Mouse (Mus musculus) stomach, embryonic 15.5 days (tissue): ENCODE measurements around the gene Chn2. TPM values are rescaled to one million over a fixed set of nuclear protein-coding genes. Genes with fewer than 3 reads are reported as not detected.

ENCODE experiments used
- ATAC-seq: fragments of 200-750 bp; cut with Nextera tagmentation; 2 replicates; pipeline ENCODE4 v1.8.0; 2017; ENCODE audit warnings: low read depth, moderate number of reproducible peaks, moderate TSS enrichment; ENCODE audit not compliant: insufficient read depth, low FRiP score
- H3K27ac ChIP-seq: fragments of 300-500 bp; sonication (generic); 2 replicates; pipeline ENCODE4 v1.5.1; 2015; ENCODE audit warnings: mild to moderate bottlenecking, inconsistent platforms
- H3K27me3 ChIP-seq: fragments of 300-500 bp; sonication (generic); replicated peaks from 2 replicates; pipeline ENCODE4 v1.6.1; 2015; ENCODE audit warnings: inconsistent platforms
- H3K36me3 ChIP-seq: fragments of 300-500 bp; sonication (generic); 2 replicates; pipeline ENCODE4 v1.6.1; 2015; ENCODE audit warnings: inconsistent platforms
- H3K4me1 ChIP-seq: fragments of 300-500 bp; sonication (generic); 2 replicates; pipeline ENCODE4 v1.6.1; 2015; ENCODE audit warnings: inconsistent platforms
- H3K4me2 ChIP-seq: fragments of 300-500 bp; sonication (generic); 2 replicates; pipeline ENCODE4 v1.6.1; 2015; ENCODE audit warnings: mild to moderate bottlenecking, inconsistent platforms
- H3K4me3 ChIP-seq: fragments of 300-500 bp; sonication (generic); replicated peaks from 2 replicates; pipeline ENCODE4 v1.5.1; 2015; ENCODE audit warnings: inconsistent platforms
- H3K9ac ChIP-seq: fragments of 300-500 bp; sonication (generic); 2 replicates; pipeline ENCODE4 v1.6.1; 2015; ENCODE audit warnings: inconsistent platforms
- H3K9me3 ChIP-seq: fragments of 300-500 bp; sonication (generic); 2 replicates; pipeline ENCODE4 v1.6.1; 2016; ENCODE audit warnings: inconsistent platforms
- WGBS: fragments of 180-500 bp; shearing (Covaris S2); methylation state at CpG from one replicate; pipeline ENCODE4 v1.1.7; 2015; 5-methylcytosine and 5-hydroxymethylcytosine counted together
- polyA plus RNA-seq: library from polyadenylated mRNA; unstranded; fragments of >200 nt; fragmentation: Nextera tagmentation; extraction: Ambion mirVana; gene quantifications from 2 replicates; pipeline ENCODE4 v1.2.1, GENCODE M21; 2015

The Chn2 gene
- polyA plus RNA-seq, 1 experiment from 2014 or later = 15.6 TPM

DNA sequence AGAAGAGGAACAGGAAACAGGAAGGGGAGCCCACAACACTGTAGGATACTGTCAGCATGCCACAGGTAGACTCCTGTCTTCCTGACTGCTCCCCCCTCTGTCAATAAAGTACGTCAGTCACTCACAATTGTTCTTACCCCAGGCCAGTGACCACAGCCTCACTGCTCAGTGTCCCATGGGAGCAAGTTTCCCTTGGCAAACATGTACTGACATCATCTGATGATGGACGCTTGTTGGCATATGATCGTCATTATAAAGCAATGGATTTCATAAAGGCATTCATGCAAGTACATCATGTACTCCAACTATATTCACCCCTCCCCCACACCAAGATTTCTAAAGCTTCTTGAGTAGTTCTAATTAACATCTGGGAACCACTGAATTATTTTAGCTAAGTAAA, 218.2 kb downstream of the Chn2 start:
- Histone ChIP-seq H3K4me2 (no peak overlapping the region), H3K9ac (no peak overlapping the region), H3K36me3 (no peaks in the 10 kb centered on the region), H3K9me3 (no peaks in the 10 kb centered on the region), H3K27ac (no peak overlapping the region), H3K27me3 (no peaks in the 10 kb centered on the region), H3K4me3 (no peak overlapping the region), H3K4me1 (no peaks in the 10 kb centered on the region; the same call in 1 of the 2 replicates)
- no peak for ATAC-seq
- WGBS = 81% methylated on average over 3 of the region's 3 CpGs

DNA sequence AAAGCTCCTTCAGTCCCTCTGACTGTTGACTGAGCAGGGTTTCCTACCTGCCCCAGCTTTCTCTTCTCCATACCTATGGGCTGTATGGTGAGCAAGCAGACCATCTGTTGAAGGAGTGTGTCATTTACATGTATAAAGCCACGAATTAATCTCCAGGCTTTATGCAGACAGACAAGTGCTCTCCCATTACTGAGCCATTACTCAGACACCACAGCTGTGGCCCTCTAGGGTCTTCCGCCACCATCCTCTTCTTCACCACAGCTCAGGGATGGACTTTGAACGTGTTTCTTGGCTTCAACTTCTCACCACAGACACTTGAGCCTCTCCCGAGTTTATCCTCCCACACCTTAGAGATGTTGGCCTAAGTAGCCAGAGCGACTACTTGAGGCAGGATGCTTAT, 219.1 kb downstream of the Chn2 start:
- Histone ChIP-seq H3K4me1 (no peaks in the 10 kb centered on the region; the same call in 1 of the 2 replicates), H3K4me2 (no peak overlapping the region), H3K36me3 (no peaks in the 10 kb centered on the region), H3K27me3 (no peaks in the 10 kb centered on the region), H3K27ac (no peak overlapping the region), H3K4me3 (no peak overlapping the region), H3K9me3 (no peaks in the 10 kb centered on the region), H3K9ac (no peak overlapping the region)
- WGBS = 79% methylated on average over 5 of the region's 5 CpGs
- ATAC-seq = no peak

DNA sequence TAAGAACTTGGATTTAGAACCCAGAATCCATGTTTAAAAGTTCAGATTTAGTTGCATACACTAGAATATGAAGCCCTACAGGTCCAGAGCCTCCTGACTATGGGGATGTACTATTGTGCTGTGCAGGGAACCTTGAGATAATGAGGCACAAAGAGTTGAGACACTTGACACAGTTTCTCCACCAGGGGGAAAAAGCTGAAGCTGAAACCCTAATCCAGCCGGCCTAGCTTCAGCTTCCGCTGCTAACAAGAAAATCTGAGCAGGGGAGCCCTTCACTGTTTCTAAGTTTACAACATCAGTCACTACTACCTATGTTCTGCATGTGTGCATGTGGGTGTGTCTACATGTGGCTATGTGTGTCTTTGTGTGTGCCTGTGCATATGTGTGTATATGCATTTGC, 223.4 kb downstream of the Chn2 start:
- H3K9me3 ChIP-seq = no peaks in the 10 kb centered on the region
- 57% methylated on average over 2 of the region's 2 CpGs for WGBS

DNA sequence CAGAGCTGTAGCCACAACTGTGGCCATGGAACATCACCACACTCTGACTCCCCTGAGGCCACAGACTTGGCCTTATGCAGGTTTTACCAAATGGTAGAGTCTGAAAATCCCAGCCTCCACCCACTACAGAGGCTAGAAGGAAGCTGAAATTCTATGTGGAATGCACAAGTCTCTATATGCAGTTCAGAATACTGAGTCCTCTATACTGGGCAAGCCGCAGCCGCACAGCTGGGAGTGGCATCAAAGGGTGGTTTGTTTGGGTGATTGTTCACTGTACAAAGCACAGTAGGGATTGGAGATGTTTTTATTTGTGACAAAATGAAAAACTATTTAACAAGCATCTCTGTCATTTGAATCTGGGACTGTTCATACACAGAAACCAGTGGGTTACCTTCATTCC, 224.5 kb downstream of the Chn2 start:
- Histone ChIP-seq H3K4me1 (no peaks in the 10 kb centered on the region), H3K4me2 (no peak overlapping the region), H3K36me3 (no peaks in the 10 kb centered on the region), H3K9me3 (no peaks in the 10 kb centered on the region), H3K9ac (no peak overlapping the region), H3K4me3 (no peak overlapping the region), H3K27me3 (no peaks in the 10 kb centered on the region), H3K27ac (no peak overlapping the region)
- no peak for ATAC-seq
- WGBS = 74% methylated on average over 2 of the region's 2 CpGs

More for the DNA sequence above, 223.4 kb downstream of the Chn2 start:
- Histone ChIP-seq H3K27ac (no peak overlapping the region), H3K36me3 (no peaks in the 10 kb centered on the region), H3K27me3 (no peaks in the 10 kb centered on the region), H3K4me1 (no peaks in the 10 kb centered on the region), H3K4me2 (no peak overlapping the region), H3K4me3 (no peak overlapping the region), H3K9ac (no peak overlapping the region)
- ATAC-seq = no peak

DNA sequence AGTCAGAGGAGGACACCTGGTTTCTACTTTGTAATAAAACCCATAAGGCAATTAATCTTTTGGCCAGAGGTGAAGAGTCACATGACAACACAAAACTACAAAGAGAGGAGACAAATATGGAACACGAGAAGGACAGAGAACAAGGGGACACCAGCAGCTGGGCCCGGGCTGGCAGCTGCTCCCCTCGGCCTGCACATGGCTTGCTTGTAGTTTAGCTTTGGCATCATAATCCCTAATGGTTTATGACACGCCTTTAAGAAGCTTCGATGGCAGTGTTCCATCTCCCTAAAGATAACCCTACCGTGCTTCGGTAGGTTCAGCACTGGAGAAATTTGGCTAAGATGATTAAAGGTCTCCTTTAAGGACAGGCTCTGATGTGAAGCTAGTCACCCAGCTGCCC, 225.2 kb downstream of the Chn2 start:
- Histone ChIP-seq H3K9me3 (no peaks in the 10 kb centered on the region), H3K27me3 (no peaks in the 10 kb centered on the region), H3K36me3 (no peaks in the 10 kb centered on the region), H3K4me1 (no peaks in the 10 kb centered on the region), H3K9ac (no peak overlapping the region), H3K27ac (no peak overlapping the region), H3K4me3 (no peak overlapping the region), H3K4me2 (no peak overlapping the region)
- no peak for ATAC-seq
- 60% methylated on average over 7 of the region's 7 CpGs for WGBS

DNA sequence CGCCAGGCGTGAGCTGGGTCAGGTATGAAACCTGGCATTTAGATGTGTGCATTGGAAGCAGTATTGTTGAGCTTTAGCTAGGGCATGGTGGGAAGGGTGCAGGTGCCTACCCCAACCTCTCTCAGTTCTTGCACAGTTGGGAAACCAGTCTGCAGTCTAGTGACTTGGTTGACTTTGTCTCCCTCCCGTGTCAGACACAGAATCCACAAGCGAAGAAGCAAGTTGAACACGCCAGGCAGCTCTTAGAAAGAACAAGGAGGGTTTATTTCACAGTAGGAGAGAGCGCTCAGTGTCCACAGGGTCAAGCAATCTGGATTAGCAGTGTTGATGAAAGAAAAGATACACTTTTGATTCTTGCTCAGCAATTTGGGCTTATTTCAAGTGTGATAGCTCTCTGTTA, 226.0 kb downstream of the Chn2 start:
- Histone ChIP-seq H3K4me1 (no peaks in the 10 kb centered on the region), H3K9ac (no peak overlapping the region), H3K9me3 (no peaks in the 10 kb centered on the region), H3K27me3 (no peaks in the 10 kb centered on the region), H3K4me3 (no peak overlapping the region), H3K27ac (no peak overlapping the region), H3K36me3 (no peaks in the 10 kb centered on the region), H3K4me2 (no peak overlapping the region)
- WGBS = 91% methylated on average over 6 of the region's 6 CpGs
- ATAC-seq = no peak

DNA sequence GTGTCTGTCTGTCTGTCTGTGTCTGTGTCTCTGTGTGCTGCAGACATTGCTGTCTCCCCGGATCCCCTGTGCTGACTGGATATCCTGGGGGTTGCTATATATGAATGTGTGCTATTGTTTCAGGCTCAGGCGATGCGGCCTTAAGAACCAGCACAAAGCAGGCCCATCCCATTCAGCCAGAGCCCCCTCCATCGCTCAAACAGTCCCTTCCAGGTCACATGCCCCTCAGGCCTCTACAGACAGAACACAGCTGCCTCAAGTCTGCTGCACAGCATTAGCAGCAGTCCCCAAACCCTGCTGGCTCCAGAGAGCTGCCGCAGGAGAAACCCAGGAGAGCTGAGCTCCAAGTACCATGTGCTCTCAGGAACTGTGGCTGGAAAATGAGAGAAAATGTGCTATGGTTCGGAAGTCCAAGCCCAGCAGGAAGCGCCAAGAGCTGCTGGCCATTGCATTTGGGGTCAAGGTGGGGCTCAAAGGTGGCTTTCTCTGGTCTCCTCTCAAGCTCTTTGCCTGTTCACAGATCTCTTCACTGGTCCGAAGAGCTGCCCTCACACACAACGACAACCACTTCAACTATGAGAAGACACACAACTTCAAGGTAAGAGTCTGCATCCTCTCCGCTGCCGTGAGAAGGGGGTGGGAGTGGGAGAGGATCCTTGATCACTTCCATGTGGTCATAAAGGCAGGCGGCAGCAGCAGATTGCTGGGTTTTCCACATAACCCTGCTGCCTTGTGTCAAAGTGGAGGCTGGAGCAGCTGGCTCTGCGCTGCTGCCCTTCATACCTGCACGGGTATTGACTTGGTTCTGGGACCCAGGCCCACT, 233.4 kb downstream of the Chn2 start:
- Histone ChIP-seq H3K4me2 (peak overlapping the region; percentile 6), H3K9ac (no peak overlapping the region), H3K4me3 (no peak overlapping the region), H3K27ac (no peak overlapping the region), H3K9me3 (no peaks in the 10 kb centered on the region), H3K36me3 (no peaks in the 10 kb centered on the region), H3K27me3 (no peaks in the 10 kb centered on the region), H3K4me1 (peaks cover 17% of the 10 kb centered on the region; the same call in 1 of the 2 replicates)
- 54% methylated on average over 14 of the region's 14 CpGs for WGBS
- ATAC-seq = 0 out of 2 replicates have a peak, but pooled peaks have one; percentile 63

DNA sequence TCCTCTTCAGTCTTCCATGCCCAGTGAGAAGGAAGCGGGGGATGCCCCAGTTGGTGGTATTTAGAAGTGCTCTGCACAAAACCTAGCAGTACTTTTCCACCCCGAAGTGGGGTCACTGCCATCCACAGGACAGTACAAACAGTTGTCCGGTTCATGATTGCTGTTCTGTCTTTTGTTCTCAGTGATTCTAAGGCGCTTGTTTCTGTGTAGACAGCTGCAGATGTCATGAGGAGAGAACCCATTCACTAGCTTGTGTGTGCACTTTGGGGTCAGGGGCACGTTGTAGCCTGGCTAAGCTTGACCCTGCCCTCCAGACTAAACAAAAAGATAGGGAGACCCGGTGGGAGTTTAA, 234.0 kb downstream of the Chn2 start:
- 33% methylated on average over 6 of the region's 6 CpGs for WGBS
- H3K27me3 ChIP-seq = no peaks in the 10 kb centered on the region
- H3K4me1 ChIP-seq = peaks cover 23% of the 10 kb centered on the region; the same call in 1 of the 2 replicates
- no peak overlapping the region for H3K9ac ChIP-seq
- H3K27ac ChIP-seq = no peak overlapping the region
- H3K9me3 ChIP-seq = no peaks in the 10 kb centered on the region
- ATAC-seq = no peak
- no peak overlapping the region for H3K4me3 ChIP-seq
- H3K4me2 ChIP-seq = peak overlapping the region; percentile 6; the same call in 1 of the 2 replicates
- H3K36me3 ChIP-seq = no peaks in the 10 kb centered on the region

DNA sequence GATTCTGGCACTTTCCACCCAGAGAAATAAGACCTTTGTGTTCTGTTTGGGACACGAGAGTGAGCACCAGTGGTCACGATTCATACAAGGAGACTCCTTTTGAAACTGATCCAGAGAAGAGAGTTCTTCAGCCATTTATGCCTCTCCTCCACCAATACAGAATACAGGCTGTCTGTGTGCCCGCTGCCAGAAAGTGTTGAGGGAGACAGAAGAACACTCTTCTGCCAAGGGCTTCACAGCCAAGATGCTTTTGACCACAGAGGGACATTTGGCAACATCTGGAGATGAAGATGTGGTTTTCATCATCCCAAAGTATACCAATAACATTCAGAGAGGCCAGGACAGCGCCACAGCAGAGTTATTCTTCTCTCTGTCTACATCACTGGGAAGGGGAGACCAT, 237.9 kb downstream of the Chn2 start:
- Histone ChIP-seq H3K4me3 (no peak overlapping the region), H3K27ac (no peak overlapping the region), H3K9me3 (no peaks in the 10 kb centered on the region), H3K36me3 (no peaks in the 10 kb centered on the region), H3K9ac (no peak overlapping the region), H3K27me3 (no peaks in the 10 kb centered on the region), H3K4me2 (no peak overlapping the region), H3K4me1 (peaks cover 28% of the 10 kb centered on the region)
- 61% methylated on average over 4 of the region's 4 CpGs for WGBS
- no peak for ATAC-seq

DNA sequence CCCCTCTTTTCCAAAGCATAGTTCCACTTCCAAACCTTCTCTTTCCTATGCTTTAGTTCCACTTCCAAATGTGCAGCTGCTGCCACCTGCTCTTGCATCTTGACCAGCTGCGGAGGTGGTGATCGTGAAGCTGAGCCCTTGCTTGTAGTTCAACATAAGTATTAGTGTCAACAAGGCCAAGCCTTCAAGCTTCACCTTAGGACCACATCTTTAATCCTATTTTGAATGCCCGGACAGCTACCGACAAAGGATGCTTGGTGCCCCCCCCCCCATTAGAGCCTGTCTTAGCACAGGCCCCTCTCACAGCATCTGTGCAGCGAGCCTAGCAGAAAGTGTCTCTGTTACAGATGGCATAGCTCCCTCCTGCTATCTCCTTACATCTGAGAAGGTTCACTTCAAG, 238.5 kb downstream of the Chn2 start:
- Histone ChIP-seq H3K27ac (no peak overlapping the region), H3K4me2 (no peak overlapping the region), H3K4me1 (peaks cover 24% of the 10 kb centered on the region), H3K27me3 (no peaks in the 10 kb centered on the region), H3K9me3 (no peaks in the 10 kb centered on the region), H3K9ac (no peak overlapping the region), H3K4me3 (no peak overlapping the region), H3K36me3 (no peaks in the 10 kb centered on the region)
- ATAC-seq = no peak
- WGBS = 32% methylated on average over 5 of the region's 5 CpGs

DNA sequence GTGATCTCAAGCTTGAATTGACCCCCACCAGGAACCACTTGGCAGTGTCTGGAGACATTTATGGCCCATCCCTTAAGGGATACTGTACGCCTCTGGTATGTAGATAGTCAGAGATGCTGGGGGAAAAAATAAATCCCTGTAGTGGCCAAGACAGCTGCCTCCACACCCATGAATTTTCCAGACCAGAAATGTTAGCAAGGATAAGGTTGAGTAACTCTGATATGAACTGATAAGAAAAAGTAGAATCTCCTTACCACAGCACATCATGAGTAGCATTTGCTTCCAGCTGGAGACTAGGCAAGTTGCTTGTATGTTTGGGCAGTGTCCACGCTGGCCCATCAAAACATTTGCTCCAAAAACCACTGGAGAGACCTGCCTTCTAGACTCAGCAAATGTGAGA, 239.3 kb downstream of the Chn2 start:
- Histone ChIP-seq H3K9me3 (no peaks in the 10 kb centered on the region), H3K9ac (no peak overlapping the region), H3K36me3 (no peaks in the 10 kb centered on the region), H3K4me1 (peaks cover 16% of the 10 kb centered on the region), H3K4me2 (no peak overlapping the region), H3K27ac (no peak overlapping the region), H3K4me3 (no peak overlapping the region), H3K27me3 (no peaks in the 10 kb centered on the region)
- no peak for ATAC-seq
- 80% methylated on average over 2 of the region's 2 CpGs for WGBS

DNA sequence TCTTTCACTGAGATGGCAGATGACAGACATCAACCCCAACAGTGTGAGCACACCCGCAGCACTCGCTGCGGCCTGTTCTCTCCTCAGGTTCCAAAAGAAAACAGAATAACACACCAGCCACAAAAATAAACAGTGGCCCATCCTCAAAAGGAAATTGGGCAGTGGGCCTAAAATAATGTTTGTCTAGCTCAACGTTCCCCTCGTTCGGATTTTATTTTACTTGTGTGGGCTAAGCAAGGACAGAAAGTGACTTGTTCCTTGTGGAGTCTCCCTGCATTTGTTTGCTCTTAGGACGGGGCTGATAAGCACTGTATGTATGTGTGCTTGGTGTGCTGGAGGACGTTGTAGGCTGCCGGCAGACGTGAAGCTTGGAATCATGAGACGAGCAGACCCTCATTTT, 240.0 kb downstream of the Chn2 start:
- WGBS = 37% methylated on average over 11 of the region's 11 CpGs
- H3K27me3 ChIP-seq = no peaks in the 10 kb centered on the region
- H3K36me3 ChIP-seq = no peaks in the 10 kb centered on the region
- H3K4me3 ChIP-seq = no peak overlapping the region
- H3K4me2 ChIP-seq = no peak overlapping the region
- no peak overlapping the region for H3K9ac ChIP-seq
- no peak overlapping the region for H3K27ac ChIP-seq
- ATAC-seq = no peak
- no peaks in the 10 kb centered on the region for H3K9me3 ChIP-seq
- H3K4me1 ChIP-seq = peaks cover 12% of the 10 kb centered on the region

DNA sequence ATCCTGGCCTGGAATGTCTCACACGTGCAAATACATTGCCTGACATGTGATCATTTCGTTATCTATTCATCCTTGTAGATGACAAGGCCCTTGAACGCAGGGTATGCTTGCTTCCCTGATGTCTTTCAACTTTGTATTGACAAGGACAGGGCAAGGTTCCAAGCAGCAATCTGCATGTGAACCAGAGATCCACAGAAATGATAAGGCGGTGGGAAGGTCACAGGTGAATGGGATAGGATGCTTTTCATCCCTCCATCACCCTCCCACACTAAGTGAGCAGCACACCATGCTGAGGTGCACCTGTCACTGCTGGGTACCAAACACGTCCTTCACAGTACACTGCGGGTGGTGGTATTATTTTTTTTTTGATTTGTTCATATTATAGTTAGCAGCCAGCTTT, 240.9 kb downstream of the Chn2 start:
- WGBS = 73% methylated on average over 6 of the region's 6 CpGs
- no peaks in the 10 kb centered on the region for H3K36me3 ChIP-seq
- H3K9me3 ChIP-seq = no peaks in the 10 kb centered on the region
- peaks cover 12% of the 10 kb centered on the region for H3K4me1 ChIP-seq
- H3K4me2 ChIP-seq = no peak overlapping the region
- no peak overlapping the region for H3K9ac ChIP-seq
- H3K27me3 ChIP-seq = no peaks in the 10 kb centered on the region
- ATAC-seq = no peak
- H3K27ac ChIP-seq = no peak overlapping the region
- no peak overlapping the region for H3K4me3 ChIP-seq
